Mouse (Mus musculus): ENCODE results near the gene Cep68. TPM values are rescaled to one million over a fixed set of nuclear protein-coding genes. Genes with fewer than 3 reads are reported as not detected.

The Cep68 gene
- total and polyA plus RNA-seq, 3 experiments = 27.8 to 31.6 (median 30.7) TPM

DNA sequence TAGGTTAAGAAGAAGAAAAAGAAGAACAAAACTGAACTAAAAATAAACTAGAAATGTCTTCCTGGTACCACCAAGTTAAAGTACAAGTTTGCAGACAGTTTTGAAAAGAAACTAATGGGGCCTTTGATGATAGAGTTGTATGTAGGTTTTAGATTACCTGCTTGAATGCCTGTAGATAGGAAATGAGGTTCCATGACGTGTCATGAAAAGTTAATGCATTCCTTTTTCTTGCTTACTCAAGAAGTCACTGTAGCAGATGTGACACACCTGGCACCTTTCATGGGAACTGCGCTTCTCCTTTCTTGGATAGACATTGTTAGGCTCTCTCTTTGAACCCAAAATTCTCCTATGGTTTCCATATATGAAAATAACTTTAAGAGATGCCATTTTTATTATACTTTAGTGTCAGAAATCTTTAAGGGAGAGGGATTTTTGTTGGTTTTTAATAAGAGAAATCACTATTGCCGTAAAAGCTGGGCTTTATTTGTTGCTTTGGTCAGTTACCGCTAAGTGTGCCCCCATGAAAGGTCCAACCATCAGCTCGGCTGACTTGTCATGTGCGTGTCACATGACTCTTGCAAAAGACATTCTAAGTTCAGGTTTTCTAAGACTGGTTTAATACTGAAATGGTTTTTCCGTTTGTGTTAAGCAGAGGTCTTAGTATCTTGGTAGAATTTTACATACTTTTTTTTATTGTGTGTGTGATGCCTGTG, 46.8 kb downstream of the Cep68 start:
- peak; percentile 43 for DNase-seq (ENCODE audit: extremely low read depth)
- Histone ChIP-seq H3K4me2 (ENCODE audit: insufficient read depth, low read depth, poor library complexity, severe bottlenecking) (peak overlapping the region; percentile 100), H3K4me3 (replicated peaks in 1 of 3; ENCODE audit: low read depth in 2 of 3, low read length in 2 of 3, poor library complexity in 1 of 3) (peak overlapping the region; percentile 82 to 94 (median 83)), H3K27ac (ENCODE audit: insufficient read depth, low read depth) (no peak overlapping the region), H3K9me3 (replicated peaks; ENCODE audit: low read length) (no peaks in the 10 kb centered on the region), H3K9ac (ENCODE audit: insufficient read depth, low read depth) (peak overlapping the region; percentile 91), H3K27me3 (replicated peaks) (no peaks in the 10 kb centered on the region), H3K4me1 (ENCODE audit: control insufficient read depth in 1 of 2, insufficient read depth in 2 of 2) (peaks cover 4 to 44% of the 10 kb centered on the region in 2 experiments), H3K79me2 (replicated peaks; ENCODE audit: control insufficient read depth, extremely low read depth, insufficient read depth, poor library complexity, severe bottlenecking) (peaks cover 61% of the 10 kb centered on the region), H3K36me3 (replicated peaks in 1 of 2; ENCODE audit: control insufficient read depth in 1 of 2, insufficient read depth in 1 of 2, low read length in 1 of 2) (peaks cover 0 to 28% of the 10 kb centered on the region in 2 experiments)
- dilution Hi-C loops (cut with MboI; ENCODE audit: extremely low pct_ligation_motif_present, extremely low pct_unique_long_range_greater_than_20kb, low sequenced_read_pairs) (no loop called here), in situ Hi-C loops (cut with MboI; ENCODE audit: low pct_ligation_motif_present, low pct_unique_long_range_greater_than_20kb, low sequenced_read_pairs) (no loop called here)
- TF ChIP-seq TCF12 (IDR thresholded peaks at IDR 0.05; ENCODE audit: low read depth, low read length) = peak; percentile 34; the same call in 1 of the 2 replicates
- no peak for TF ChIP-seq MAFK (IDR thresholded peaks at IDR 0.05; ENCODE audit: insufficient replicate concordance, low read length)
- no peak for TF ChIP-seq ZKSCAN1 (IDR thresholded peaks at IDR 0.05; ENCODE audit: borderline replicate concordance, low read depth, low read length)
- TF ChIP-seq ETS1 (conservative IDR thresholded peaks at IDR 0.05; ENCODE audit: low read depth, low read length) = no peak
- peak; percentile 77 for TF ChIP-seq USF2 (conservative IDR thresholded peaks at IDR 0.05; ENCODE audit: low read depth, low read length)
- TF ChIP-seq JUND (conservative IDR thresholded peaks at IDR 0.05; ENCODE audit: low read depth, low read length) = no peak
- TF ChIP-seq USF1 (IDR thresholded peaks at IDR 0.05; ENCODE audit: low read depth, low read length) = peak; percentile 79
- TF ChIP-seq SIN3A (IDR thresholded peaks at IDR 0.05; ENCODE audit: low read length) = peak; percentile 74
- TF ChIP-seq ZNF384 (IDR thresholded peaks at IDR 0.05; ENCODE audit: low read depth, low read length) = no peak
- no peak for TF ChIP-seq ZC3H11A (IDR thresholded peaks at IDR 0.05; ENCODE audit: low read depth, low read length)
- TF ChIP-seq MAX (IDR thresholded peaks at IDR 0.05; ENCODE audit: low read length) = peak; percentile 73
- TF ChIP-seq SMC3 (IDR thresholded peaks at IDR 0.05; ENCODE audit: low read depth, low read length) = no peak
- no peak for TF ChIP-seq E2F4 (IDR thresholded peaks at IDR 0.05; ENCODE audit: insufficient replicate concordance, low read depth, low read length)
- no peak for TF ChIP-seq NRF1 (IDR thresholded peaks at IDR 0.05; ENCODE audit: low read depth, low read length)
- no peak for TF ChIP-seq CHD2 (IDR thresholded peaks at IDR 0.05; ENCODE audit: low read length)
- no peak for TF ChIP-seq ZMIZ1 (IDR thresholded peaks at IDR 0.05; ENCODE audit: low read depth, low read length)
- TF ChIP-seq MYC (IDR thresholded peaks at IDR 0.05; ENCODE audit: low read depth, low read length) = peak; percentile 78
- no peak; the same call in 1 of the 2 replicates for TF ChIP-seq EP300 (IDR thresholded peaks at IDR 0.05; ENCODE audit: low read length)
- TF ChIP-seq MXI1 (IDR thresholded peaks at IDR 0.05; ENCODE audit: low read depth, low read length) = peak; percentile 86
- no peak; the same call in 1 of the 2 replicates for TF ChIP-seq RCOR1 (conservative IDR thresholded peaks at IDR 0.05; ENCODE audit: low read depth, low read length)
- 0 out of 2 replicates have a peak, but pooled peaks have one; percentile 35 for TF ChIP-seq KAT2A (IDR thresholded peaks at IDR 0.05; ENCODE audit: insufficient replicate concordance, low read length)
- TF ChIP-seq IRF4 (IDR thresholded peaks at IDR 0.05; ENCODE audit: low read depth, low read length) = no peak
- TF ChIP-seq ELF1 (IDR thresholded peaks at IDR 0.05; ENCODE audit: low read depth, low read length) = no peak
- no peak for TF ChIP-seq MAZ (IDR thresholded peaks at IDR 0.05; ENCODE audit: low read depth, low read length)
- 0 out of 2 replicates have a peak, but pooled peaks have one; percentile 32 for TF ChIP-seq CHD1 (IDR thresholded peaks at IDR 0.05; ENCODE audit: low read depth, low read length)
- TF ChIP-seq MEF2A (IDR thresholded peaks at IDR 0.05; ENCODE audit: borderline replicate concordance, low read depth, low read length) = no peak
- peak; percentile 97 for TF ChIP-seq BHLHE40 (IDR thresholded peaks at IDR 0.05; ENCODE audit: low read depth, low read length)
- TF ChIP-seq POLR2AphosphoS2 (IDR thresholded peaks at IDR 0.05; ENCODE audit: low read depth, low read length) = no peak
- TF ChIP-seq UBTF (IDR thresholded peaks at IDR 0.05; ENCODE audit: low read depth, low read length) = no peak
- no peak for TF ChIP-seq JUN (IDR thresholded peaks at IDR 0.05; ENCODE audit: insufficient read depth, low read depth, low read length)
- TF ChIP-seq TBP (conservative IDR thresholded peaks at IDR 0.05; ENCODE audit: low read depth, low read length) = no peak
- no peak for TF ChIP-seq CTCF (conservative IDR thresholded peaks at IDR 0.05 in 1 of 2, IDR thresholded peaks at IDR 0.05 in 1 of 2; ENCODE audit: low read depth in 2 of 2, low read length in 2 of 2)
- no peak for TF ChIP-seq GABPA (IDR thresholded peaks at IDR 0.05; ENCODE audit: insufficient replicate concordance, low read depth, low read length)
- TF ChIP-seq RAD21 (IDR thresholded peaks at IDR 0.05; ENCODE audit: low read depth, low read length) = no peak
- no peak for TF ChIP-seq POLR2A (IDR thresholded peaks at IDR 0.05; ENCODE audit: low read depth, low read length)
- no peak for TF ChIP-seq NELFE (IDR thresholded peaks at IDR 0.05; ENCODE audit: low read depth, low read length)
- TF ChIP-seq PAX5 (IDR thresholded peaks at IDR 0.05; ENCODE audit: low read length) = no peak
